Mouse (Mus musculus) CH12.LX (cell line): Measurements from ENCODE around the gene Col27a1. TPM values are rescaled to one million over a fixed set of nuclear protein-coding genes. Genes with fewer than 3 reads are reported as not detected.

Source experiments
- DNase-seq: peaks from one replicate; pipeline ENCODE4 v3.0.0-alpha.2; 2013; ENCODE audit errors: extremely low read depth
- H3K27ac ChIP-seq: 2 replicates; pipeline ENCODE4 v1.5.1; 2012; ENCODE audit warnings: low read depth, mild to moderate bottlenecking, control low read depth, moderate library complexity; ENCODE audit not compliant: insufficient read depth
- H3K27me3 ChIP-seq: replicated peaks from 2 replicates; pipeline ENCODE3; 2012; ENCODE audit warnings: inconsistent platforms
- H3K36me3 ChIP-seq, 2 experiments: replicated peaks in 1 of 2; 2 replicates each; pipeline versions ENCODE3 to v1.6.1; 2012; ENCODE audit warnings: inconsistent platforms in 1 of 2, low read length in 1 of 2, mild to moderate bottlenecking in 1 of 2, mixed read lengths in 1 of 2, moderate library complexity in 1 of 2; ENCODE audit not compliant: control insufficient read depth in 1 of 2, insufficient read depth in 1 of 2
- H3K4me1 ChIP-seq, 2 experiments: 2 replicates each; pipeline ENCODE4 v1.6.1; 2012; ENCODE audit warnings: inconsistent platforms in 1 of 2, moderate library complexity in 1 of 2; ENCODE audit not compliant: insufficient read depth in 2 of 2, control insufficient read depth in 1 of 2
- H3K4me2 ChIP-seq: 2 replicates; pipeline ENCODE4 v1.6.1; 2012; ENCODE audit warnings: low read depth, mild to moderate bottlenecking, control low read depth; ENCODE audit not compliant: poor library complexity, insufficient read depth, severe bottlenecking
- H3K4me3 ChIP-seq, 3 experiments: fragments of 150-350 bp in 1 of 3; sonication (generic) in 1 of 3; replicated peaks in 1 of 3; 2 replicates each; pipeline versions ENCODE3 to v1.5.1; 2011 to 2012; ENCODE audit warnings: low read depth in 2 of 3, low read length in 2 of 3, mild to moderate bottlenecking in 2 of 3, moderate library complexity in 2 of 3, control low read depth in 1 of 3, improper control_type of control experiment in 1 of 3, inconsistent platforms in 1 of 3, mixed read lengths in 1 of 3; ENCODE audit not compliant: poor library complexity in 1 of 3
- H3K79me2 ChIP-seq: replicated peaks from 2 replicates; pipeline ENCODE4 v1.6.1; 2012; ENCODE audit warnings: mild to moderate bottlenecking, moderate library complexity; ENCODE audit not compliant: control insufficient read depth, poor library complexity, insufficient read depth, severe bottlenecking; ENCODE audit errors: extremely low read depth
- H3K9ac ChIP-seq: 2 replicates; pipeline ENCODE4 v1.6.1; 2012; ENCODE audit warnings: low read depth, mild to moderate bottlenecking, control low read depth, moderate library complexity; ENCODE audit not compliant: insufficient read depth
- H3K9me3 ChIP-seq: replicated peaks from 2 replicates; pipeline ENCODE3; 2012; ENCODE audit warnings: low read length, inconsistent platforms, mixed read lengths
- BHLHE40 ChIP-seq: IDR thresholded peaks from 2 replicates; pipeline ENCODE4 v1.6.1; 2011; ENCODE audit warnings: mild to moderate bottlenecking, low read depth, low read length, improper control_type of control experiment
- CHD1 ChIP-seq: IDR thresholded peaks from 2 replicates; pipeline ENCODE4 v1.6.1; 2012; ENCODE audit warnings: low read depth, low read length, improper control_type of control experiment, inconsistent platforms
- CHD2 ChIP-seq: IDR thresholded peaks from 2 replicates; pipeline ENCODE4 v1.6.1; 2011; ENCODE audit warnings: low read length, improper control_type of control experiment
- CTCF ChIP-seq, 2 experiments: IDR thresholded peaks in 1 of 2; conservative IDR thresholded peaks in 1 of 2; 2 replicates each; pipeline ENCODE4 v1.5.1; 2011 to 2012; ENCODE audit warnings: low read depth in 2 of 2, low read length in 2 of 2, improper control_type of control experiment in 1 of 2, inconsistent platforms in 1 of 2, mild to moderate bottlenecking in 1 of 2, moderate library complexity in 1 of 2
- E2F4 ChIP-seq: IDR thresholded peaks from 2 replicates; pipeline ENCODE4 v1.6.1; 2011; ENCODE audit warnings: low read depth, low read length, improper control_type of control experiment; ENCODE audit not compliant: insufficient replicate concordance
- EP300 ChIP-seq: IDR thresholded peaks from 2 replicates; pipeline ENCODE4 v1.6.1; 2011; ENCODE audit warnings: low read length, improper control_type of control experiment
- GABPA ChIP-seq: IDR thresholded peaks from 2 replicates; pipeline ENCODE4 v1.6.1; 2012; ENCODE audit warnings: low read depth, low read length, improper control_type of control experiment, inconsistent platforms; ENCODE audit not compliant: insufficient replicate concordance
- IRF4 ChIP-seq: IDR thresholded peaks from 2 replicates; pipeline ENCODE4 v1.6.1; 2014; ENCODE audit warnings: low read depth, mild to moderate bottlenecking, inconsistent platforms, low read length, improper control_type of control experiment
- JUN ChIP-seq: IDR thresholded peaks from 2 replicates; pipeline ENCODE4 v1.6.1; 2011; ENCODE audit warnings: low read depth, mild to moderate bottlenecking, low read length, improper control_type of control experiment, moderate library complexity; ENCODE audit not compliant: insufficient read depth
- MAZ ChIP-seq: IDR thresholded peaks from 2 replicates; pipeline ENCODE4 v1.6.1; 2012; ENCODE audit warnings: low read depth, mild to moderate bottlenecking, inconsistent platforms, low read length, improper control_type of control experiment, moderate library complexity
- SMC3 ChIP-seq: IDR thresholded peaks from 2 replicates; pipeline ENCODE4 v1.6.1; 2011; ENCODE audit warnings: low read depth, low read length, improper control_type of control experiment
- USF1 ChIP-seq: IDR thresholded peaks from 2 replicates; pipeline ENCODE4 v1.6.1; 2014; ENCODE audit warnings: low read depth, mild to moderate bottlenecking, inconsistent platforms, low read length, improper control_type of control experiment
- dilution Hi-C: fragments of 300-500 bp; cut with MboI; formaldehyde crosslinking; loops from 2 replicates; pipeline ENCODE4 v1.14.3; 2020; ENCODE audit warnings: low sequenced_read_pairs; ENCODE audit not compliant: extremely low pct_unique_long_range_greater_than_20kb, extremely low pct_ligation_motif_present
- in situ Hi-C: fragments of 300-500 bp; cut with MboI; formaldehyde crosslinking; loops from 3 replicates; pipeline ENCODE4 v1.14.3; 2019; ENCODE audit warnings: low sequenced_read_pairs, low pct_ligation_motif_present, low pct_unique_long_range_greater_than_20kb, mixed read lengths
- polyA plus RNA-seq: library from polyadenylated mRNA; unstranded; fragments of >175 nt; gene quantifications from 2 replicates; pipeline ENCODE4 v1.2.1, GENCODE M21; 2012; ENCODE audit warnings: low read depth; ENCODE audit not compliant: insufficient read length
- total RNA-seq, 2 experiments: library from RNA; depleted of rRNA; stranded (reverse); fragments of 300-350 nt in 1 of 2; fragments of >200 nt in 1 of 2; gene quantifications; 2 replicates each; pipeline ENCODE4 v1.2.3; 2012 to 2014

Col27a1 gene
- total and polyA plus RNA-seq, 3 experiments = 0.04 to 0.05 TPM; not detected in 1

DNA sequence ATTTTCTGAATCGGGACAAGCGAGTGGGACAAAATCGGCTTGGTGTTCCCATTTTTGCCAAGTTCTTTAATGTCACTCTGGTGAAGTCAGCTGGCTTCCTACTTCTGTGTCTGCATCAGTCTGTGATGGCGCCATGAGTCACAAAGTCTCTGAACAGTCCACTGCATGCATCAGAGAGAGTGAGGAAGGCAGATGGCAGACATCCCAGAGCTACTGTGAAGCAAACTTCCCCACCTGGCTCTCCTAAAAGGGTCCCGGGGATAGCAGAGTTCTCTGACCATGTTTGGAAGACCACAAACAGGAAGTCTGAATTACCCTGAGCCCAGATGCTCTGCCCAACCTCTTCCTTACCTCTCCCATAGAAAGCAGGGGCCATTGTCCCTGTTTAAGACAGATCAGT lies 69.5 kb downstream of the Col27a1 start:
- H3K4me2 ChIP-seq = no peak overlapping the region
- peaks cover 0 to under 1% of the 10 kb centered on the region in 2 experiments; a peak in 1 of 4 replicates for H3K4me1 ChIP-seq
- in situ Hi-C loops (no loop called here), dilution Hi-C loops (no loop called here)
- peaks cover 88% of the 10 kb centered on the region for H3K27me3 ChIP-seq
- H3K36me3 ChIP-seq = no peaks in the 10 kb centered on the region
- no peak overlapping the region for H3K27ac ChIP-seq
- no peak for TF ChIP-seq USF1
- TF ChIP-seq CHD1 = no peak
- no peak for TF ChIP-seq SMC3
- TF ChIP-seq E2F4 = no peak
- no peak for TF ChIP-seq GABPA
- TF ChIP-seq IRF4 = no peak
- TF ChIP-seq MAZ = no peak
- H3K4me3 ChIP-seq = no peak overlapping the region
- no peaks in the 10 kb centered on the region for H3K9me3 ChIP-seq
- no peak for DNase-seq
- no peak overlapping the region for H3K9ac ChIP-seq
- H3K79me2 ChIP-seq = no peaks in the 10 kb centered on the region

DNA sequence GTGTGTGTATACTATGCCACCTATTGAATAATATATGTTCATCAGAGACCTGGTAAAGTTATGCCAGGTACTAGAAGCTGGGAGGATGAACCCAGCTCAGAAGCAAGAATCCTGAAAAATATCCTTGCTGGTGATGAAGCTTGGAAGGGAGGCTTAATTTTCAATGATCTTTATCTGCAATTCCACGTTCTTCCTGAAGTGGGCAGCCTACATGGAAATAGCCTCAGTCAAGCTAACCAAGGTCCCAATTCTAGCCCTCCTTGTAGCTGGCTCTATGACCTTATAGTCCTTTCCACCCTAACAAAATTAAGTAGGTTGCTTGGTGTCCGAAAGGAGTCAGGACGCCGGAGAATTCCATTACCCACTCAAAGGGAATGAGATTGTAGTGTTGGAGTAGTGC lies 72.2 kb downstream of the Col27a1 start:
- Histone ChIP-seq H3K27ac (no peak overlapping the region), H3K4me2 (no peak overlapping the region), H3K9ac (no peak overlapping the region), H3K36me3 (no peaks in the 10 kb centered on the region), H3K79me2 (no peaks in the 10 kb centered on the region), H3K9me3 (no peaks in the 10 kb centered on the region), H3K27me3 (peaks cover 79% of the 10 kb centered on the region), H3K4me1 (peaks cover 0 to 8% of the 10 kb centered on the region in 2 experiments; a peak in 1 of 4 replicates), H3K4me3 (no peak overlapping the region)
- in situ Hi-C loops (no loop called here), dilution Hi-C loops (no loop called here)
- TF ChIP-seq CHD2 = no peak
- TF ChIP-seq CTCF (conservative IDR thresholded peaks at IDR 0.05 in 1 of 2, IDR thresholded peaks at IDR 0.05 in 1 of 2; ENCODE audit: low read depth in 2 of 2, low read length in 2 of 2) = peak; percentile 36 to 45; a peak in 3 of 4 replicates
- no peak for DNase-seq

GRCm38 (mm10) chr4:63288497-63288896 lies 74.7 kb downstream of the Col27a1 start:
- in situ Hi-C loops = no loop called here
- Histone ChIP-seq H3K4me3 (no peak overlapping the region), H3K27me3 (peaks cover 72% of the 10 kb centered on the region), H3K9ac (no peak overlapping the region), H3K27ac (no peak overlapping the region), H3K79me2 (no peaks in the 10 kb centered on the region), H3K4me1 (peaks cover 0 to 8% of the 10 kb centered on the region in 2 experiments; a peak in 1 of 4 replicates), H3K36me3 (no peaks in the 10 kb centered on the region), H3K4me2 (no peak overlapping the region), H3K9me3 (no peaks in the 10 kb centered on the region)
- DNase-seq = peak; percentile 64
- TF ChIP-seq BHLHE40 = peak; percentile 33; the same call in 1 of the 2 replicates
- TF ChIP-seq JUN = peak; percentile 36
- TF ChIP-seq CHD2 = 0 out of 2 replicates have a peak, but pooled peaks have one; percentile 12
- no peak for TF ChIP-seq MAZ
- no peak for TF ChIP-seq USF1
- TF ChIP-seq EP300 = peak; percentile 81
- peak; percentile 80 for TF ChIP-seq IRF4
- dilution Hi-C loops = no loop called here
